Mouse (Mus musculus) heart, adult 2 months (tissue): ENCODE results near the gene Errfi1.

Experiments used
- CTCF ChIP-seq: fragments of 200-600 bp; IDR thresholded peaks from 2 replicates; pipeline ENCODE4 v1.8.1; 2022; ENCODE audit warnings: antibody characterized with exemption, mild to moderate bottlenecking, moderate library complexity
- EP300 ChIP-seq: fragments of 200-500 bp; IDR thresholded peaks from 2 replicates; pipeline ENCODE4 v1.6.1; 2011; ENCODE audit warnings: low read depth, low read length, control low read depth; ENCODE audit not compliant: insufficient read depth

DNA sequence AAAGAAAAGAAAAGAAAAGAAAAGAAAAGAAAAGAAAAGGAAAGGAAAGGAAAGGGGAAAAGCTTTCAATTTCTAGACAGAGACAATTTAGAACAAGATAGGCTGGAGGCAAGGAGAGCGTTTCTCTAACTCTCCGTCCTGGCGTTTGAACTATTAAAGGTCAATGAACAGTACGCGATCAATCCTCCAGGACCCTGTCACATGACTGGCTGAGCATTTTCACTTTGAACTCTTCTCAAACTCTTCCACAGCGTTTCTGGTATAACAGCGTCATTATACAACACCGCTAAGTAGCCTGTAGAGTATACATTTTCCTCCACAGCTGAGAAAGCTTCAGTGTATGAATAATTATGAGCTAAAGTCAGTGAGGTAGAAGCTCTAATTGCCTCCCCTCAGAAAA is 1.7 kb upstream of the Errfi1 start:
- TF ChIP-seq EP300, result no peak
- TF ChIP-seq CTCF, result no peak
